Mouse (Mus musculus) fibroblast of lung, adult 2 months (primary cell): Measurements from ENCODE around the gene Arf3.

Experiments used
- DNase-seq: peaks from one replicate; pipeline ENCODE4 v3.0.0-alpha.2; 2011; ENCODE audit warnings: low read depth

The Arf3 gene

DNA sequence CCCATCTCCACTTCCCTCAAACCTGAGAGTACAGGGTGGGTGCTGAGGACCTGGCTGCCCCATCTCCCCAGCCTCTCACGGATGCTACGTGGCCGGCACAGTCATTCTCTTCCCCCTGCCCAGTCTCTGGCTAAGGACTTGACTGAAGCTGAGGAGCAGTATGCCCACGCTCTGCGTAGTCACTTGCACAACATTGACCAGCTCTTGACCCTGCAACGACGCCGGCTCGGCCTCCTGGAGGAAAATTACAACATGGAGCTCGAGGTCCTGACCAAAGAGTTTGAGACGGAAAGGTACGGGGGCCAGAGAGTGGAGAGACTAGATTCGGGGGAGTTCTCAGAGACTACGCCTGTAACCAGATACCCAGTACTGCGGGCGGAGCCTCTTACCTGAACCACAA is 45.7 kb downstream of the Arf3 start:
- DNase-seq, result no peak

DNA sequence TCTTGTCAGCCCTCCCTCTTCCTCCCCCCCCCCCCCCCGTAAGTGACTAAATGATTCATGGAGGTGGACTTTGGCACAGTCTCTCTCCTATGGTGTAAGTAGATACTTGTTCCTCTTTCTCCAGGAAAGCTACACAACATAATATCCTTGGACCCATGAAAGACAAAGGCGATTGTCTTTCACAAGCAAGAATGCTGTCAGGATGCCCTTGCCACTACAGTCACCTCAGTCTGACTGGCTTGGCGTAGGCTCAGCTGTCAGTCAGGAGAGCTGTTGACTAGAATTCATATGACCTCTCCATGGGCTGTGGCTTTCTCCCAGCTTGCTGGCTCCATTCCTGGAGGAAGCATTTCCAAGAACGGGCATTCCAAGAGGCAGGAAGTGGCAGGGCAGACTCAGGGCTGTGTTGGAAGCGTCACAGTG is 48.8 kb downstream of the Arf3 start:
- DNase-seq, result peak; percentile 74

DNA sequence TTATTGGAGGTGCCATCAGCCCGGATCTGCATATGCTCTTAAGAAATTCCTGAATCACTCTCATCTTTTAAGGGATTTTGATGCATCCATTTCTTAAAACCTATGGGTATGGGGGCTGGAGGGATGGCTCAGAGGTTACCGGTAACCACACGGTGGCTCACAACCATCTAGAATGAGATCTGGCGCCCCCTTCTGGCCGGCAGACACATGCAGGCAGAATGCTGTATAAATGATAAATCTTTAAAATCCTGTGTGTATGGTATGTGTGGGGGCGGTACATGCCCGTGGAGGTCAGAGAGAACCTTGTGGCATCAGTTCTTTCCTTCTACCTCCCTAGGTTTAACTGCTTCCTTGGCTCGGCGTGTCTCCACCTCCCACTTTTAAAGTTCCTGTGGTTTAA is 52.6 kb downstream of the Arf3 start:
- no peak for DNase-seq

DNA sequence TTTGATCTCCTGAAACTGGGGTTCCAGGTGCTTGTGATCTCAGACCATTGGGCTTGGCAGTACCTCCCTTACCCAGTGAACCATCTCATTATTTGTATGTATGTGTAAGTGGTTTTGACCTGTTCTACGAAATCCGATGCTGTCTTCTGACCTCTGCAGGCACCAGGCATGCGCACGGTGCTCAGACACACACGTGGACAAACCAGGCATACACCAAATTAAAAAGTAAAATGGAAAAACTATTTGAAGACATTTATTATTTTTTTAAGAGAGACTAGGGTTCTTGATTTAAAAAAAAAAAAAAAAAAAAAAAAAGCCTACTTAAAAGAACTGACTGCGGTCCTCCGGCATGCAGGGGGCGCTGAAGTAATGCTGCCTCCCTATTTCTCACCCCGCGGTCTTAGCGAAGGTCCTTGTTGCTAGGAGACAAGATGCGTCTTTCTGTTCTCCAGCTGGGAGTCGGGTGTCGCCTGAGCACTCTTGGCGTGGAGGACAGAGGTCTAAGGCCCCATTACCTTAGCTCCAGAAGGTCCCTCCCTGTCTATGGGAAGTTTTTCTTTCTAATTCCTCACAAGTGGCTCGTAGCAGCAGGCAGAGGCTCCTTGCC is 55.1 kb downstream of the Arf3 start, which contains the start of gene Ccdc65:
TSS of gene Ccdc65 (plus strand) at position 442 of the 607 bp plus-strand sequence.
- DNase-seq, result peak; percentile 69

DNA sequence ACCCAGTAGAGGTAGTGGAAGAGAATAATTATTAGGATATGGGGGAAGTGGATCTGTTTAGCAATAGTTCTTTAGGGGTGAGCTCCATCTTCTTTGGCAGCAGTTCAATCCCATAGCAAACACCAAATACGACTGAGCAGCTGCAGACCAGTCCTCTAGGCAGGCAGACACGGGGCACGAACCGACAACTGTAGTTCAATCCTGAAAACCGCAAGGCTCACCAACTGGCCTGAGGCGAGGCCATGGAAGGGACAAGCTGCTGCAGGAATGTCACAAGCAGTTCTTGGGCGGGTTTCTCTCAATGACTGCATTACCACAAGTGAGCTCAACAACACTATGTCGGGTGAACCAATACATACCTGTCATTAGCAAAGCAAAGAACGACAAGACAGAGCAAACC is 58.7 kb downstream of the Arf3 start:
- DNase-seq, result no peak

DNA sequence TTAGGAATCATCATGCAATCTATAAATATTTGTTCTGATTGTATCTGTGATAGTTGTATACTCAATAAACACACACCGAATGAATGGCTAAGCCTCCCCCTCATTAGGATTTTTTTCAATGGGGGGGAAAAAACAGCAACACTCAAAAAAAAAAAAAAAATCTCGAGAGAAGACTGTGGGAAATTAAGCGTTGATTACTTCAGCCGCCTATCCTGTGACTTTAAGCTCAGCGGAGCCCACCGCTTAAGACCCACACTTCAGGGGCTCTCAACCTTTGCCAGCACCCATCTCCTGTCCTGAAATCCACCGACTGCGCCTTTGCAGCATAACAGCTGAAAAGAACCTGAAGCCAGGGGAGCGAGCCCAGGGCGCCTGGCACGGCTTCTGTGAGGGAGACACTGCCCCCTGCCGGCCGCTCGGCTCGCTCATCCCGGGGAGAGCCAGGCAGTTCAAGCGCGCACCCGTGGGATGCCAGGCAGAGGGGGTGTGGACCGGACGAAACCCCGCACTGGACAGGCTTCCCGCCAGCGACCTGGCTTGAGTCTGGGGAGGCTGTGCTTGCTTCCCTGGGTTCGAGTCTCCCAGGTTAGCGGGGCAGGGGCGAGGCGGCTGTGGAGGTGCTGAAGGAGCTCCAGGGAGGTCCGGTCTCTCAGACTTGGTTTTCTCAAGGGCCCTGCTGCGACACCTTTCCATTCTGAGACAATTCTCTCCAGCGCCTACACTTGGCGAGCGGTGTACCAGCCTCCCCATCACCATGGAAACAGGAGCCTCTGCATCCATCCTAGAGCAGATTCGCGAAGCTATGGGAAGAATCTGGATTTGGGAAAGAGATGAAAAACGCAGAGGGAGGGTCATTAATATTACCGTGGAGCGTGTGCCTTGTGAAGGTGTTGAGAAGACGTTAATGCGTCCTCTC is 63.6 kb downstream of the Arf3 start:
- no peak for DNase-seq

DNA sequence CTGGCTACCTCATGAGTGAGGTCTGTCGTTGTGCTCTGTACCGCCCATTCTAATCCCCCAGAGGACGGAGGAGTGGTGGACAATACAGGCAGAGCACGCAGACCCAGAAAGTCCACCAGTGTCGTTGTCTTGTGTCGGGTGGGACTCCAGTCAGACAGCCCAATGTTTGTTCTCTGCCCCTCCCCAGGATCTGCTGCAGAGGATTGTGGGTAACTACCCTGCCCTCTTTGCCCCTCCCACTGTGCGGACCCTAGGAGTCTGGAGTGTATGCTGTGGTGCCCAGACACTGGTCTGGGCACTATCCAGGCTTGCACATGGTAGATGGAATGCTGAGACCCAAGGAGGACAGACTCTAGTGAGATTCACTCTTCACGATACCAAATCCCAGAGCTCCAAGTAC is 66.8 kb downstream of the Arf3 start:
- DNase-seq, result no peak

DNA sequence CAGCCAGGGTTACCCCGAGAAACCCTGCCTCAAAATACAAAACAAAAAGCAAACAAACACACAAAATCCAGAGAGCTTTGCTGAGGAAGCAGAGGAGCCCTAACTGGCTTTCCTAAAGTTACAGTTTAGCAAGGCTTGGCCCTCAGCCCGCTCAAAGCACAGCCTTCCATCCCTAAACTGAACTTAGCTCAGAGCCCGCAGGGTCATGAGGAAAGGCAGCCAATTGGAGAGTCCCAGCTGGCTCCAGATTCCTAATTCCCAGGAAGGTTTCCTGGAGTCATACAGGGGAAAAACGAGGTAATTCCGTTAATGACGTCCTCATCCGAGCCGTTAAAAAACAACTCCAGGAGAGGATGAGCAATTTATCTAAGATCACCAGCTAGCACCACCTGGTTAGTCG is 67.3 kb downstream of the Arf3 start:
- DNase-seq, result no peak

DNA sequence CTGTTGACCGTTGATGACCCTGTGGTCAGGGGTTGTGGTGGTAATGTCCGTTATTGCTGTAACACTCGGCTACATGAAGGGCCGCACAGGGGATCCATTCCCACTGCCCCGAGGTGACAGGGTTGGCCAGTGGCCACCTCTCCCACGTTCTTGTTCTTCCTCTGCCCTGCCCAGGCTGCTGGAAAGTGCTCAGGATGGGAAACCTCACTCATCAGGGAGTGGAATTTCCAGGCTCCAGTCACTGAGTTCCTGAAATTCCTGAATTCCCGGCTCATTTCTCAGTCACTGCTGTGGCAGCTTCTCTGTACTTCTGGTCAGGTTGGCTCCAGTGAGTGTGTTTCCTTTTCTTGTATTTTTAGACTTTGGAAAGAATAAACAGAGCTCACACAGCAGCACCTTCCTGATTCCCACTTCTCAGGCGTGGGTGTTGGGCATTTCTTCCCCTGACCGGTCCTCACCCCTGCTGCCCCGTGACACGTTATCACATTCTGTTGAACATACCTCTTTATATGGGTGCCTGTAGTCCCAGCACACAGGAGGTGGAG is 70.8 kb downstream of the Arf3 start:
- peak; percentile 88 for DNase-seq

DNA sequence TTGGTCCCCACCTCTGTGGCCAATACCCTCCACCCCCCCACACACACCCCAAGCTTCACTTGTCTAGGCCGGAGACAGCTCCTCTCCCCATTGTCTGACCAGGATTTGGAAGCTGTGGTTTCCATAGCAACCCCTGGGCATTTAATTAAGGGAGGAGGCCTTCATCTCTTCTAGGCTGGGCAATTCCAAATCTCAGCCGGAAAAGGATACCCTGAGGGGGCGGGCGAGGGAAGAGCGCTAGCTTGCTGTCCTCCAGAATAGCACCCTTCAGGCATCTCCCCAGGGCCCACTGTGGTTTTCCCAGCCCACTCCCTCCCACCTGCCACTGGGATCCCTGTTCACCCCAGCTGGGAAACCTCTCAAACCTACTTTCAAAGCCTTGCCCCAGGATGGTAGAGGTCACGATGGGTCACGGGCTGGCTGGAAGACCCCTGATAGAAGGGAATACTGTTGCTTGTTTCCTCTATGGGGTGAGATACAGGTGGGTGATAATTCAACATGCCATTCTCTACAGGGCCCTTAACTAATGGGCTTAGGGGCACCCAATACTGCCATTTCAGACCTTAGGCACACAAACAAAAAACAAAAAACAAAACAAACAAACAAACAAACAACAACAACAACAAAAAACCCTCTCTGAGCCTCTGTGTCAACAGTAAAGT is 71.4 kb downstream of the Arf3 start:
- no peak for DNase-seq

DNA sequence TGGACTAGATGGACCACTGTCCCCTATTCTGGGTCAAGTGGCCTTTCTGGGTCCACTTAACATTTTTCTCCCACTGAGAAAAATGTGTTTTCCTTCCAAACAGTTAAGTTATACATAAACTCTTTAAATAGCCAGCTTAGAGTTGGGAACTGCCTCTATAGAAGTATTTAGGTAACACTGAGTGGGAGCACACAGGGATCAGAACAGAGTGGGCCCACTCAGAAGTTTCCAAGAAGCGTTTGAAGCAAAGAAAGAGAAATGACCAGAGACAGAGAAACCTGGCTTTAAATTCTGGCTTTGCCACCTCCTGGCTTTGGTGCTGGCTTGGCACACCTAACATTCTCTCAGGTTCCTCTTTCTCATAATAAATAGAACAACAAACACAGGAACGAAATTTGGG is 73.3 kb downstream of the Arf3 start:
- DNase-seq, result no peak
